Mouse (Mus musculus) CH12.LX (cell line): Measurements from ENCODE around the gene Psmd3.

Experiments
- CTCF ChIP-seq, 2 experiments: IDR thresholded peaks in 1 of 2; conservative IDR thresholded peaks in 1 of 2; 2 replicates each; pipeline ENCODE4 v1.5.1; 2011 to 2012; ENCODE audit warnings: low read depth in 2 of 2, low read length in 2 of 2, improper control_type of control experiment in 1 of 2, inconsistent platforms in 1 of 2, mild to moderate bottlenecking in 1 of 2, moderate library complexity in 1 of 2
- GABPA ChIP-seq: IDR thresholded peaks from 2 replicates; pipeline ENCODE4 v1.6.1; 2012; ENCODE audit warnings: low read depth, low read length, improper control_type of control experiment, inconsistent platforms; ENCODE audit not compliant: insufficient replicate concordance
- MAX ChIP-seq: IDR thresholded peaks from 2 replicates; pipeline ENCODE4 v1.6.1; 2011; ENCODE audit warnings: low read length, improper control_type of control experiment
- POLR2A ChIP-seq: IDR thresholded peaks from 2 replicates; pipeline ENCODE4 v1.6.1; 2011; ENCODE audit warnings: low read depth, mild to moderate bottlenecking, improper control_type of control experiment, low read length
- UBTF ChIP-seq: IDR thresholded peaks from 2 replicates; pipeline ENCODE4 v1.6.1; 2012; ENCODE audit warnings: low read depth, mild to moderate bottlenecking, inconsistent platforms, low read length, improper control_type of control experiment, moderate library complexity

- no peak for TF ChIP-seq GABPA
- no peak for TF ChIP-seq UBTF
- TF ChIP-seq CTCF (conservative IDR thresholded peaks at IDR 0.05 in 1 of 2, IDR thresholded peaks at IDR 0.05 in 1 of 2; ENCODE audit: low read depth in 2 of 2, low read length in 2 of 2) = no peak
- TF ChIP-seq MAX = no peak
- TF ChIP-seq POLR2A = no peak
Observed at GRCm38 (mm10) chr11:98688009-98688408, 5.7 kb downstream of the Psmd3 start.
